Mouse (Mus musculus) activated CD4-positive, CD25-positive, alpha-beta regulatory T cell, adult 4 months (primary cell): ENCODE results near the gene Fuom. TPM values are rescaled to one million over a fixed set of nuclear protein-coding genes. Genes with fewer than 3 reads are reported as not detected.
A peak's percentile ranks its signal among the peaks of the same experiment; 100 is the strongest.
"Not testable (repeated sequence)": the region's sequence is repeated elsewhere in the genome, so short reads cannot be mapped to it uniquely, and the experiment has no call there.

Source experiments
- ATAC-seq: one replicate; pipeline ENCODE4 v1.8.0; 2017
- polyA plus RNA-seq, 2 experiments: library from polyadenylated mRNA; unstranded; fragments of 100-300 nt; shearing (Covaris generic); gene quantifications; one replicate each; pipeline ENCODE4 v1.2.1; 2017

Fuom gene
- polyA plus RNA-seq = 10 to 100 TPM in 1 of 2 experiments, 1 to 10 TPM in 1; 9.9 to 11.0 TPM

GRCm38 (mm10) chr7:140101993-140102860 is at the start of gene Fuom:
Gene Fuom, minus strand, starts transcription at chr7:140102441.
- peak; percentile 95 for ATAC-seq

DNA sequence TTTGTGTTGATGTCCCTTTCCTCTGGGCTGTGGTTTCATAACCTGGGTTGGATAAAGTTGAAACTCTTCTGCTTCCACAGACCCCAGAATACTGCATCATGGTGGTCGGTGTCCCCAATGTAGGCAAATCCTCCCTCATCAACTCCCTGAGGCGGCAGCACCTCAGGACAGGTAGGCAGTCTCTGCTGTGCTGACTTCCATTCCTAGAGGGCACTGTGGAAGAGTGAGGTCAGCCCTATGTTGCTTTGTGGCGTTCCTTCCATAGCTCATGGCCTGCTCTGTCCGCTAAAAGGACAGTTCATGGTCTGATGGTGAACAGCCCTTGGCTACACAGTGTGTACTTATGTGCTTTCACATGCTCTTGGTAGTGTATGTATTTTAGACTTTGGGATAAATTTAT is 42.3 kb upstream of the Fuom start:
- ATAC-seq = no peak

GRCm38 (mm10) chr7:140141350-140141749 is 39.1 kb upstream of the Fuom start:
- ATAC-seq = peak; percentile 49

GRCm38 (mm10) chr7:140138021-140138310 is 35.7 kb upstream of the Fuom start:
- no peak for ATAC-seq

- ATAC-seq = peak; percentile 91
These were observed 35.1 kb upstream of the Fuom start, which contains the start of gene Mtg1 for GRCm38 (mm10) chr7:140137135-140138020. Gene Mtg1, plus strand, starts transcription at chr7:140137564.

DNA sequence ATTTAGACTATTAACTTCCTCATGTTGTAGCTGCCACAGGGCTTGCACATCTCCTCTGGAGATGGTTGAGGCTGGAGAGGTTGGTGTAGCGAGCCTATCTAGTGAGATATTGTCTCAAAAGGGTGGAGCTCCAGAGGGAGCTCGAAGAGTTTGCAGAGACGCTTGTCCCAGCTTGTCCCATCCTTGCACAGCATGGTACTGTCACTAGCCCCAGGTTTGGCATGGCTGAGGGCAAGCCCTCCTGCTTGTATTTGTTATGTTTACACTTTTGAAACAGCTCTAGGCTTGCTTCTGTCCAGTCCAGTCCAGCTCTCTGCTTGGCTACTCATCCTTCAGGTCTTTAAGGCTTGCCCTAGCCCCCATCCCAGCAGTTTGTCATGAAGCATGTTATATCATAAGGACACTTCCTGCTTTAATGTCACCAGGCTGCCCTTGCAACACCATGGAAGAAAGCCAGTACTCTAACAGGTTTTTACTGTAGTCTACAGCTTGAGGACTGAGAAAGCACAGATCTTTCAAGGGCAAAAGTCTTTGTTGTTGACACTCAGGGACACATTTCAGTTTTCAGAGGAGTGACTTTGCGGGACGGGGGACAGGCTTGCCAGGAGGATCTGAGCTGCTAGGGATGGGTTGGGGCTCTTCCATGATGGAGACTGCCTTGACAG is 33.0 kb upstream of the Fuom start:
- no peak for ATAC-seq

DNA sequence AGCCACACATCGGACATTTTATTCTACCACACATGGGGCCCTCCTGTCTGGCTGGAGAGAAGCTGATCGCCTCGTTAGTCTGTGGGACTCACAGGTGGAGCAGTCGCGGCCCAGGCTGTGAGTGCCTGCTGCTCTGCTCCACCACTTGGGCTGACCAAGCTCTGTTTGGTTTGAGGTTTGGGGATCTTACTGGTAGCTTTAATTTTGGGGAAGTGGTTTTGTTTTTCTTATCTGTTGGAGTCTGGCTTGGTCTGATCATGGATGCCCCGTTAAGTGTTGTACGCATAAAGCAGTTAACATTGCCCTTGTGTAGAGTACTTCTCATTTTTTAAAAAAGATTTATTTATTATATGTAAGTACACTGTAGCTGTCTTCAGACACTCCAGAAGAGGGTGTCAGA is 31.8 kb upstream of the Fuom start:
- not testable (repeated sequence) for ATAC-seq

GRCm38 (mm10) chr7:140132184-140132583 is 29.9 kb upstream of the Fuom start:
- ATAC-seq = not testable (repeated sequence)

DNA sequence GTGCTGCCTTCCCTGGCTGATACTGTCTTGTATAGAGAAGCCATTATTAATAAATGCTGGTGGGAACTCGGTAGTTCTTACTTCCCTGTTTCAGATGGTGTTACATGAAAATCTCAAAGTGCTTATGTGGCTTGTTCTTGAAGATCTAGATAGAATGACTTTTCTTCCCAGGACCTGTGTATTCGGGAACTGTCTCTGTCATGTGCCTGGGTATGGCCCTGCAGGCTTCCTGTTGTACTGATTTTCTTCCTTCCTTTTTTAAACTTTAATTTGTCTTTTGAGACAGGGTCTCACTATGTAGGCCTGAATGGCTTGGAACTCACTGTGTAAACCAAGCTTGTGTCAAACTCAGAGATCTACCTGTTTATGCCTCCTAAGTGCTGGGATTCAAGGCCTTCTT is 25.7 kb upstream of the Fuom start:
- no peak for ATAC-seq

DNA sequence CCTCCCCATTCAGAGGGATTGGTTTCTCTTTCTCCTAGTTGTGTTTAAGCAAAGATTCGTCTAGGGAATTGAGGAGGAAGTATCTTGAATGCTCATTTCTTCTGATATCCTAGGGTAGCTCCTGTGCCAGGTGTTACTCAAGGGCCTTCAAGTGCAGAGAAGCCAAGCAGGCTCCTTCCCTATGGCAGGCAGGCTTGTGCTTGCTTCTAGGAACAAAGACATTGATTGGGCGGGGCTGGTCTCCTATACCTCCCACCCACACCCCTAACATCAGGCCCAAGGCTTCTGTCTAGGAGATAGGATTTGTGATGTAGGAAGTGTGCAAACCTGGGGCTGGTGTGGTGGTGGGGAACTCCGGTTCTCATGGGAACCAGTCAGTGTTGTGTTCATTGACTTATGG is 24.7 kb upstream of the Fuom start:
- ATAC-seq = no peak

GRCm38 (mm10) chr7:140126022-140126350 is 23.7 kb upstream of the Fuom start:
- ATAC-seq = no peak

GRCm38 (mm10) chr7:140125278-140126021 is 23.2 kb upstream of the Fuom start:
- peak; percentile 91 for ATAC-seq

GRCm38 (mm10) chr7:140124382-140124781 is 22.1 kb upstream of the Fuom start:
- ATAC-seq = no peak

- ATAC-seq = no peak
These were observed 20.5 kb upstream of the Fuom start for GRCm38 (mm10) chr7:140122765-140123164.

GRCm38 (mm10) chr7:140121338-140121910 is 19.2 kb upstream of the Fuom start:
- no peak for ATAC-seq

- ATAC-seq = no peak
These were observed 18.2 kb upstream of the Fuom start for GRCm38 (mm10) chr7:140120484-140120883.

- peak; percentile 100 for ATAC-seq
These were observed 14.3 kb upstream of the Fuom start, which contains the start of gene Echs1 for GRCm38 (mm10) chr7:140116329-140117054. Gene Echs1, minus strand, starts transcription at chr7:140116476.

DNA sequence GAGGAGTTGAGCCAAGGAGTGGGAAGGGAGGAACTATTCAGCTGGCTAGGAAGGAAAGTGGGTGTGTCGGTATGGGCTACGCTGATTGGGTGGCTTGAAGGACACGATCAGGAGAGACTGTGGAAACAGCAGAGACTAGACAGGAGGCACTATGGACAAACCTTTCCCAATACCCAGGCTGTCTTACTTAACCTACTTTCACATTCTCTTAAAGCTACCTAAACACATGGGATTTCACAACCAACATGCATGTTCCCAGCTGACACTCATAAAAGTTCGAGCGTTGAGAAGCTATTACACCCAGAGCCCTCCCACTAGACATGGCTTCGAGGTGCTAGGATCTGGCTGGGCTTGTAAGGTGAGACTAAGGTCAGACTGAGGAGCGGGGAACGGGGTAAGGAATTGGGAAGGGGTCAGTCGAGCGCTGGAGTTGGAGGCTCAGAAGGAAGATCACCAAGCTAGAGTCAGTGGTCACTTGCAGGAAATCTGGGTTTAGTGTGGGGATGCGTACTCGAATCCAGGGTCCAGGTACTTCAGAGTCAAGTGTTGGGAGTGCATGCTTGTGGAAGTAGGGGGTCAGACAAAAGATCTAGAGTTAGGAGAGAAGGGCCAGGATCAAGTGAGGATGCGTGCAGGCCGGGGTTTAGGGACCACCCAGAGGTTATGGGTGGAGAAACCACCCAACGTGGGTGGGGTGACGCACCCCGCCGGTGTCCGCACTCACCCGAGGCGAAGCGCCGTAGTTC is 13.5 kb upstream of the Fuom start, which contains the start of gene Paox:
Paox (plus strand) TSS at position 217 of the 746 bp plus-strand sequence.
- ATAC-seq = peak; percentile 21

DNA sequence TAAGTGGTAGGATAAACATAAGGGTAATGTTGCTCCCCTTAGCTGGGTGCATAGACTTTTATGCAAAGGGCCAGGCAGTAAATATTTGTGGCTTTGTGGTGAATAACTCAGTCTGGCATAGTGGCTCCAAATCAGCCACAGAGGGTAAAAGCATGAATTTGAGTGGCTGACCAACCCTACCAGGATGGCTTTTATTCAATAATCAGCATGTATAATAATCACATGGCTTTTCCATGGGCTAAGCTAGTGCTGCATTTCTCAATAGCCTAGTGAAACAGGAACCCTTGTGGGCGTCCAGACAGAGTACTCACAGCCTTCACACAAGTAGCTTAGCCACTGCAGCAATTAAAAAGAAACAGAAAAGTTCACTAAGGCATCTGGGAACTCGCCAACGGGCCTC is 9.7 kb upstream of the Fuom start:
- no peak for ATAC-seq

- ATAC-seq = no peak
These were observed 1.8 kb upstream of the Fuom start for GRCm38 (mm10) chr7:140104009-140104408.
